Mouse (Mus musculus) effector memory CD4-positive, alpha-beta T cell, adult 7 months (primary cell): Measurements from ENCODE around the gene Olfr63. TPM values are rescaled to one million over a fixed set of nuclear protein-coding genes. Genes with fewer than 3 reads are reported as not detected.

ENCODE experiments used
- polyA plus RNA-seq: library from polyadenylated mRNA; unstranded; fragments of 100-300 nt; shearing (Covaris generic); gene quantifications from one replicate; pipeline ENCODE4 v1.2.1, GENCODE M21; 2017

The Olfr63 gene
- not detected for polyA plus RNA-seq

DNA sequence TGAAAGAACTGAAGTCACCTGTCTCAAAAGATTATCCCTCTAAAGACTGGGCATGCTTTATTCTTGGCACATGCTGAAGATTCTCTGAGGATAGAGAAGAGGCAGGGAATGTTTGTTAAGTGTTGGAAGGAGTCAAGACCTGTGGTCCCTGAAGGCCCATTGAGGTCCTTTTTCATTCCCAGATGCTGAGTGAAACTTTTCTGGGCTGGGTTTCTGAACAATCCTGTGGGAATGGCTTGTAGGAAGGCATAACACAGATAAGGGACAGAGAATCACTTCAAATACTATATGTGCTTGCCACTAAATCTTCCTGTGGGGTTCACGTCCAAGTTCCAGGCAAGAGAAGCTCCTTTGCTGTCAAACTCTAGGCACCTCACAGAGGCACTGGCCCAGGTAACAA is at the start of gene Olfr63:
Olfr63 (plus strand) TSS at position 301 of the 400 bp plus-strand sequence.

DNA sequence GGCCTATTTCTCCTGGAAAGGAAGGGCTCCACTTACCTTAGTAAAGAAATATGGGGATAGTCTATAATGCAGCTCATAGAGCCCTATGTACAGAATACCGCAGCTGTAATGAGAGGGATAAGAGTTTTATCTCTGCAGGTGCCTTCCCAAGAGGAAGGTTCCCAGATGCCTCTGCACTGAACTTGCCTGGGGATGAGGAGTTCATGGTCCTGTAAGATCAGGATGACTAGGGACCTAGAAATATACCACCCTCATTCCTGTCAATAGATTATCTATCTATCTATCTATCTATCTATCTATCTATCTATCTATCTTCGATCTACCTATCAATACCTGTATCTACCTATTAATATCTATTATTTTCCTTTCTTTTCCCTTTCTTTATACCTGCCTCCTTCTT is 42.9 kb upstream of the Olfr63 start, which contains the start of gene Olfr1564:
Olfr1564 (minus strand) TSS at position 101 of the 400 bp plus-strand sequence.

DNA sequence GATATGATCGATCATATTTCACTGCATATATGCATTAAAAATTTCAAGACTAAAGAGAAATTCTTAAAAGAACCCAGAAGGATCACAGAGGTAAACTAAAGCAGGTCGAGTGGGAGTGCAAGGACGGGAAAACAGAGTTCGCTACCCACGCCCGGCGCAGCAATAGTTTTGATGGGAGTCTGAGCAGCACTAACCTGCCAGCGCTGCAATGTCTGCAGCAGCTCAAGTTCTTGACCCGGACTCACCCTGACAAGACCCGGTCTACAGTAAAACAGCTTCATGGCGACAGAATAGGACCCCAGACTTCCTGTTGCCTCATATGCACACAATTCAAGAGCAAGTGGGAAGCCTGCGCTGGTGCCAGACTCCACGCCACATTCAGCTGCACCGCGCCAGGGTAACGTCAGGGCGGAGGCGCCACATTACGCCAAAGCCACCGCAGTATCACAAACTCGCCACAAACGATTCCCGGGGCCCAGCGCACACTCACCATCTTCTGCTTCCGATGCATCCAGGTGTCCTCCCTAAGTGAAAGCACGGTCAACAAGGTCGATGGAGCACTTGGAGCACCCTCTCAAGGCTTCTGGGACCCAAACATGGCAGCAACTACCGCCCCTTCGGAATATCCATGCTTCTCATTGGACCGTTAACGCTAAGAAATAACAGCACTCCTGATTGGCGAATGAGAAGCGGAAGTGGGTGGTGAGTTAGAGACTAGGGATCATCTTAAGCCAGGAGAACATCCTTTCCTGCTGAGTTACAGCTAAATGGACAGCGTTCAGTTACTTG is 9.8 kb upstream of the Olfr63 start, which contains the start of gene Zfp955a:
Zfp955a (minus strand) TSS at position 616 of the 789 bp plus-strand sequence.

DNA sequence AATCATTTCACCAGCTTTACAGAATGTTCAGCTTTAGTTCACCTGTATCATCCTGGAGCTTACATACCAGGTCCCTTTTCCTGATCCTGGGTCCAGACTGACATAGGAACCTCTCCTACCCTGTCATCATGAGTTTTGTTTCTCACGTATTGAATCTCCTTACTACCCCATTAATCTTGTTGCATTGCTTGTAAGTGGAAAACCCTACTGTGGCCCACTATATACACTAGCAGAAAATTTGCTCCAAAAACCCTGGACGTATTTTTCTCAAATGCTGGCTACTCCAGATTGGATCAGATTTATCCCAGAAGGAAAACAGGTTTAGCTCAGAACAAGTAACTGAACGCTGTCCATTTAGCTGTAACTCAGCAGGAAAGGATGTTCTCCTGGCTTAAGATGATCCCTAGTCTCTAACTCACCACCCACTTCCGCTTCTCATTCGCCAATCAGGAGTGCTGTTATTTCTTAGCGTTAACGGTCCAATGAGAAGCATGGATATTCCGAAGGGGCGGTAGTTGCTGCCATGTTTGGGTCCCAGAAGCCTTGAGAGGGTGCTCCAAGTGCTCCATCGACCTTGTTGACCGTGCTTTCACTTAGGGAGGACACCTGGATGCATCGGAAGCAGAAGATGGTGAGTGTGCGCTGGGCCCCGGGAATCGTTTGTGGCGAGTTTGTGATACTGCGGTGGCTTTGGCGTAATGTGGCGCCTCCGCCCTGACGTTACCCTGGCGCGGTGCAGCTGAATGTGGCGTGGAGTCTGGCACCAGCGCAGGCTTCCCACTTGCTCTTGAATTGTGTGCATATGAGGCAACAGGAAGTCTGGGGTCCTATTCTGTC is 24.8 kb downstream of the Olfr63 start, which contains the start of gene Zfp955b:
Zfp955b (plus strand) TSS at position 506 of the 837 bp plus-strand sequence.

Other genes with a start within 250 kb of the Olfr63 start
- 1.7 TPM for gene Zfp763, start 231.3 kb upstream of the Olfr63 start, polyA plus RNA-seq
- not detected for gene 4921501E09Rik, start 196.6 kb upstream of the Olfr63 start, polyA plus RNA-seq
- 0.74 TPM for gene Zfp563, start 175.4 kb upstream of the Olfr63 start, polyA plus RNA-seq
- 0.20 TPM for gene Morc2b, start 125.0 kb upstream of the Olfr63 start, polyA plus RNA-seq
- not detected for gene Olfr55, start 96.2 kb upstream of the Olfr63 start, polyA plus RNA-seq
- not detected for gene Olfr239, start 73.4 kb upstream of the Olfr63 start, polyA plus RNA-seq
- gene Olfr1564, start 43.0 kb upstream of the Olfr63 start, polyA plus RNA-seq: not detected
- gene Zfp955a, start 9.5 kb upstream of the Olfr63 start, polyA plus RNA-seq: 8.4 TPM
- gene Zfp955b, start 24.9 kb downstream of the Olfr63 start, polyA plus RNA-seq: 3.2 TPM
- 7.6 TPM for gene Zfp81, start 94.2 kb downstream of the Olfr63 start, polyA plus RNA-seq
- 6.4 TPM for gene Zfp101, start 130.0 kb downstream of the Olfr63 start, polyA plus RNA-seq
- not detected for gene Actl9, start 168.2 kb downstream of the Olfr63 start, polyA plus RNA-seq